Mouse (Mus musculus) forebrain, embryonic 13.5 days (tissue): ENCODE measurements around the gene Stx12. TPM values are rescaled to one million over a fixed set of nuclear protein-coding genes. Genes with fewer than 3 reads are reported as not detected.

Experiments
- ATAC-seq: fragments of 200-750 bp; cut with Nextera tagmentation; 2 replicates; pipeline ENCODE4 v1.8.0; 2017
- H3K27ac ChIP-seq: fragments of 300-500 bp; sonication (generic); 2 replicates; pipeline ENCODE4 v1.5.1; 2015; ENCODE audit warnings: inconsistent platforms, mild to moderate bottlenecking, moderate library complexity
- H3K27me3 ChIP-seq: fragments of 300-500 bp; sonication (generic); 2 replicates; pipeline ENCODE4 v1.6.1; 2015; ENCODE audit warnings: mild to moderate bottlenecking, inconsistent platforms
- H3K36me3 ChIP-seq: fragments of 300-500 bp; sonication (generic); 2 replicates; pipeline ENCODE4 v1.6.1; 2015; ENCODE audit warnings: mild to moderate bottlenecking, inconsistent platforms; ENCODE audit not compliant: poor library complexity, severe bottlenecking
- H3K4me1 ChIP-seq: fragments of 300-500 bp; sonication (generic); 2 replicates; pipeline ENCODE4 v1.6.1; 2015; ENCODE audit warnings: inconsistent platforms
- H3K4me2 ChIP-seq: fragments of 300-500 bp; sonication (generic); 2 replicates; pipeline ENCODE4 v1.6.1; 2015; ENCODE audit warnings: inconsistent platforms, mild to moderate bottlenecking, moderate library complexity
- H3K4me3 ChIP-seq: fragments of 300-500 bp; sonication (generic); 2 replicates; pipeline ENCODE4 v1.5.1; 2015; ENCODE audit warnings: mild to moderate bottlenecking, inconsistent platforms
- H3K9ac ChIP-seq: fragments of 300-500 bp; sonication (generic); 2 replicates; pipeline ENCODE4 v1.6.1; 2015; ENCODE audit warnings: mild to moderate bottlenecking, inconsistent platforms
- H3K9me3 ChIP-seq: fragments of 300-500 bp; sonication (generic); replicated peaks from 2 replicates; pipeline ENCODE4 v1.6.1; 2016; ENCODE audit warnings: inconsistent platforms
- WGBS: fragments of 180-500 bp; shearing (Covaris S2); methylation state at CpG from one replicate; pipeline ENCODE4 v1.1.7; 2015; 5-methylcytosine and 5-hydroxymethylcytosine counted together
- polyA plus RNA-seq: library from polyadenylated mRNA; unstranded; fragments of >200 nt; fragmentation: Nextera tagmentation; extraction: Ambion mirVana; gene quantifications from 2 replicates; pipeline ENCODE4 v1.2.1, GENCODE M21; 2015

The Stx12 gene
- polyA plus RNA-seq, 1 experiment from 2014 or later, result 116 TPM

DNA sequence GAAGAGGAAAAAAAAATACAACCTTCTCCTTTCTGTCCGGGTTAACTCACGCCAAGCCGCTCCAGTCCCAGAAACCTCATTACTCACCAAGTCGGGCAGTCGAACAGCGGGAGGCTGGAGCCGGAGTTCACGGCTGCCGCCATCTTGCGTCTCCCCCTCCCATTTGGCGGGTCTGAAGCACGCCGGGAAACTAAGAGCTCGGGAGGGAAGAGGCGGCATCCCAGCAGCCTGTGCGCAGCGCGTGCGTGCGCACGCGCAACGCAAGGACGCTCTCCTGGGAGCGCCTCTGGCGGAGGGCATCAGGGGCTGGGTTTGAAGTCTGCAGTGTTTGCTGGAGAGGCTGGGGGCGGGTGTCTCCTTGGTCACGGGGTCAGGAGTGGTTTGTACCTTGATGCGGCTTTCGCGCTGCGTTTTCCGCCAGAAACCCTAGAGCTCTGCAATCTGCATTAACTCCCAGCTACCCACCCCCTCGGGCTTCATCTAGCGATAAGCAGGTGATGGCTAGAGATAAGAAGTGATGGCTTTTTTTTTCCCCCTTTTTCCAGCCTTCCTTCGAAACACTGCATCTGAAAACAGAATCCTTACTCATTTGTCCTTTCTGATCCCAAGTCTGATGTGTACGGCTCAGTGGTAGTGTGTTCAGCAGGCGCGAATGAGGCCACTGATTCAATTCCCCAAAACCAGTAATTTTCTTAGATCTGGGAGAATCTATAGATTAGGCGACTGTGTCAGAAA is 41.2 kb downstream of the Stx12 start, which contains the start of gene Ppp1r8:
Gene Ppp1r8, minus strand, starts transcription at position 200 of the 735 bp plus-strand sequence.
- Histone ChIP-seq H3K27me3 (no peaks in the 10 kb centered on the region), H3K9me3 (no peaks in the 10 kb centered on the region), H3K4me1 (peaks cover 23% of the 10 kb centered on the region), H3K36me3 (peaks cover 34% of the 10 kb centered on the region), H3K9ac (peak within 1 kb of the TSS; percentile 97), H3K27ac (peak within 1 kb of the TSS; percentile 73), H3K4me3 (peak within 1 kb of the TSS; percentile 74), H3K4me2 (peak within 1 kb of the TSS; percentile 80)
- ATAC-seq, result peak; percentile 99
- 2% methylated on average over 39 of the region's 40 CpGs for WGBS

DNA sequence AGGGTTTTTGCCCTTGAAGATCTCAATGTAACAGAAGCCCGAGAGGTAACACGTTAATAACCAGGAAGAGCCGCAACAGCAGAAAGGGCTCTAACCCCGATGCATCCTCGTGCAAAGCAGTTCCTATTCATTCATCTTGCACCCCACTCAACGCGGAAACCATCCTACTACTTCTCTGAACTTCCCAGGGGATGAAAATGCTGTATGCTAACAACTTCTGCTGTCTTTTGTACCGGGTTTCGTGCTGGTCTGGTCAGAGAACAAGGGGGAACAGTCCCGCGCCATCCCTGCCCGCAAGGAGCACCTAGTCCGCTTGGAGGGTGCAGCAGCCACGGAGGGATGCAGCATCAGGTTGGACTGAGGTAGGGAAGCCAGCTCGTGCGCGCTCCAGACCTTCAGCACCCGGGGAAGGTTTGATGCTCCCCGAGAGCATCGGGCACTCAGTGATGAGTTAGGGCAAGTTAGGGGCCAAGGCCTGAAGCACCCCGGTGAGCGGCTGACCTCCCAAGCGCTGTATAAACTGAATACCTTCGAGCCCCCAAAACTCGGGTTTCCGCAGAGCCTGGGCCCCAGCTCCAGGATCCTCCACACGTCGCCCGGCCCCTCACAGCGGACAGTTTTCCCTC is 41.9 kb downstream of the Stx12 start:
- ATAC-seq, result peak; percentile 30
- WGBS, result under 1% methylated on average over 30 of the region's 30 CpGs
- H3K9ac ChIP-seq, result peak overlapping the region; percentile 97

GRCm38 (mm10) chr4:132841493-132841892 is 42.8 kb downstream of the Stx12 start:
- 86% methylated on average over 3 of the region's 3 CpGs for WGBS
- H3K27ac ChIP-seq, result 0 out of 2 replicates have a peak overlapping the region, but pooled peaks have one; percentile 73

More for the DNA sequence above, 41.9 kb downstream of the Stx12 start:
- Histone ChIP-seq H3K27me3 (no peaks in the 10 kb centered on the region), H3K9me3 (no peaks in the 10 kb centered on the region), H3K4me2 (peak overlapping the region; percentile 80), H3K4me1 (peaks cover 23% of the 10 kb centered on the region), H3K27ac (peak overlapping the region; percentile 73), H3K4me3 (peak overlapping the region; percentile 74), H3K36me3 (peaks cover 37% of the 10 kb centered on the region)

GRCm38 (mm10) chr4:132823614-132824366 is 60.5 kb downstream of the Stx12 start:
- 68% methylated on average over 8 of the region's 8 CpGs for WGBS
- H3K4me2 ChIP-seq, result no peak overlapping the region
- H3K4me3 ChIP-seq, result no peak overlapping the region
- peaks cover 49% of the 10 kb centered on the region for H3K36me3 ChIP-seq
- H3K9ac ChIP-seq, result no peak overlapping the region
- H3K27ac ChIP-seq, result no peak overlapping the region
- H3K9me3 ChIP-seq, result peaks cover 13% of the 10 kb centered on the region
- ATAC-seq, result no peak
- H3K27me3 ChIP-seq, result no peaks in the 10 kb centered on the region
- no peaks in the 10 kb centered on the region for H3K4me1 ChIP-seq

More at GRCm38 (mm10) chr4:132841493-132841892, 42.8 kb downstream of the Stx12 start:
- H3K4me3 ChIP-seq, result peak overlapping the region; percentile 74
- no peak for ATAC-seq
- H3K9me3 ChIP-seq, result no peaks in the 10 kb centered on the region
- peak overlapping the region; percentile 80 for H3K4me2 ChIP-seq
- no peaks in the 10 kb centered on the region for H3K27me3 ChIP-seq
- peaks cover 23% of the 10 kb centered on the region for H3K4me1 ChIP-seq
- H3K36me3 ChIP-seq, result peaks cover 46% of the 10 kb centered on the region
- H3K9ac ChIP-seq, result peak overlapping the region; percentile 97

GRCm38 (mm10) chr4:132818442-132818841 is 65.9 kb downstream of the Stx12 start:
- ATAC-seq, result no peak
- peaks cover 13% of the 10 kb centered on the region for H3K9me3 ChIP-seq
- H3K4me2 ChIP-seq, result no peak overlapping the region
- no peaks in the 10 kb centered on the region for H3K36me3 ChIP-seq
- WGBS, result 55% methylated on average over 2 of the region's 2 CpGs
- no peaks in the 10 kb centered on the region for H3K4me1 ChIP-seq
- no peak overlapping the region for H3K27ac ChIP-seq
- no peak overlapping the region for H3K9ac ChIP-seq
- H3K27me3 ChIP-seq, result no peaks in the 10 kb centered on the region
- no peak overlapping the region for H3K4me3 ChIP-seq

- 85% methylated on average over 2 of the region's 2 CpGs for WGBS
- no peaks in the 10 kb centered on the region for H3K36me3 ChIP-seq
- peaks cover 13% of the 10 kb centered on the region for H3K9me3 ChIP-seq
- no peaks in the 10 kb centered on the region for H3K27me3 ChIP-seq
- no peaks in the 10 kb centered on the region for H3K4me1 ChIP-seq
- no peak overlapping the region for H3K27ac ChIP-seq
- H3K4me3 ChIP-seq, result no peak overlapping the region
- ATAC-seq, result no peak
- no peak overlapping the region for H3K4me2 ChIP-seq
- no peak overlapping the region for H3K9ac ChIP-seq
These were observed 67.5 kb downstream of the Stx12 start for GRCm38 (mm10) chr4:132816855-132817254.

- 84% methylated on average over 7 of the region's 7 CpGs for WGBS
These were observed 67.9 kb downstream of the Stx12 start for GRCm38 (mm10) chr4:132816404-132816803.

DNA sequence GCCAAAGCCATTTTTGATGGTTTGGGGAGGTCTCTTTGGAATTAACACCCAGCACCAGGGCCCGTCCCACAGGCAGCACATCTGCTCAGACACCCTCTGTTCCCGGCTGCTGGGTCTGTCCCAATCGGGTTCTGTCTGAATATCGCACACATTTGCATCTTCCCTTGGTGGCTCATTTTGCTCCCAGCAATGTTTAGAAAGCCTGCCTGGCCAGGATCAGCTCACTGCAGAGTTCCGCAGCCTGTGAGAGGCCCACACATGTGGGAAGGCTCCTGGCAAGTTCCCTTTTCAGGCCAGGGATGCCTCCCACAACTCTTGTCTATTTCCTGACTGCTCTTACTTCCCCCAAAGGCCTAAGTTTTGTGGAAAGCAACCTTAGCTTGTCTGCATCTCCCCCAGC is 74.7 kb downstream of the Stx12 start:
- peaks cover 6% of the 10 kb centered on the region for H3K9me3 ChIP-seq
- H3K4me3 ChIP-seq, result no peak overlapping the region
- H3K27me3 ChIP-seq, result no peaks in the 10 kb centered on the region
- no peak for ATAC-seq
- no peak overlapping the region for H3K27ac ChIP-seq
- no peak overlapping the region for H3K9ac ChIP-seq
- 95% methylated on average over 5 of the region's 5 CpGs for WGBS
- H3K36me3 ChIP-seq, result no peaks in the 10 kb centered on the region
- no peak overlapping the region for H3K4me2 ChIP-seq
- H3K4me1 ChIP-seq, result no peaks in the 10 kb centered on the region

More at GRCm38 (mm10) chr4:132816404-132816803, 67.9 kb downstream of the Stx12 start:
- Histone ChIP-seq H3K9ac (no peak overlapping the region), H3K4me2 (no peak overlapping the region), H3K4me3 (no peak overlapping the region), H3K36me3 (no peaks in the 10 kb centered on the region), H3K27me3 (no peaks in the 10 kb centered on the region), H3K27ac (no peak overlapping the region), H3K9me3 (peaks cover 13% of the 10 kb centered on the region), H3K4me1 (no peaks in the 10 kb centered on the region)
- no peak for ATAC-seq

DNA sequence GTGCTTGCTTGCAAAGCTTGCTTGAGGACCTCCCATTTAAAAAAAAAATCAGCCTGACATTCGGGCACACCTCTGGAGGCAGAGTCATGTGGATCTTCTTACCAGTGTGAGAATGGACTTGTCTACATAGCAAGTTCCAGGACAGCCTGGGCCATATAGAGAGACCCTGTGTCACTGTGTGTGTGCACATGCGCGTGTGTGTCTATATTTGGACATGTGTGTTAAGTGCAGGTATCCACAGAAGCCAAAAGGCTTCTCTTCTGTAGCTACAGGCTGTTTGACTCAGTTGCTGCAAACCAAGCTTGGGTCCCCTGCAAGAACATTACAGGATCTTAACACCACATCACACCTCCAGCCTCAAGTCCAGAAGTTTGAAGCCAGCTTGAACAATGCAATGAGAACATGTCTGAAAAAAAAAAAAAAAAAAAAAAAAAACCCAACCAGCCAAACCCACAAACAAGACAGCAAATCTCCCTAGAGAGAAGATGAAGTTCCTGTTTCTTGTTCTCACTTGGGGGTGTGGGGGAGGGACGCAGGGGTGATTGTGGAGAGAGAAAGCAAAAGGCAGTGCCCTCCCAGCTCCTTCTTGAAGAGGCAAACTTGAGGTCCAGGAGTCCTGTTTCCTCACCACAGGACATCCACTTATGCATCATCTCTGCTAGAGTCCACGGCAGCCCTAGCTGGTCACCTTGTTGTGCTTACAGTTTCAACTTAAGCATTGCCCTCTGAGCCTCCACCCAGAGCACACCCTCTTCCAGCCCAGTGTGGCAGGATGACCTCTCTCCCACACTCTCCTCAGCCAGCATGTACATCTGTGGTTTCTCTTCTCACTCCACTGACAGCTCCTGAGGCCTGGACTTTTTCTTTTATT is 76.3 kb downstream of the Stx12 start:
- ATAC-seq, result no peak
- Histone ChIP-seq H3K4me3 (no peak overlapping the region), H3K4me1 (no peaks in the 10 kb centered on the region), H3K9me3 (peaks cover 6% of the 10 kb centered on the region), H3K9ac (no peak overlapping the region), H3K36me3 (no peaks in the 10 kb centered on the region), H3K27me3 (no peaks in the 10 kb centered on the region), H3K27ac (no peak overlapping the region), H3K4me2 (no peak overlapping the region)
- 82% methylated on average over 5 of the region's 5 CpGs for WGBS

DNA sequence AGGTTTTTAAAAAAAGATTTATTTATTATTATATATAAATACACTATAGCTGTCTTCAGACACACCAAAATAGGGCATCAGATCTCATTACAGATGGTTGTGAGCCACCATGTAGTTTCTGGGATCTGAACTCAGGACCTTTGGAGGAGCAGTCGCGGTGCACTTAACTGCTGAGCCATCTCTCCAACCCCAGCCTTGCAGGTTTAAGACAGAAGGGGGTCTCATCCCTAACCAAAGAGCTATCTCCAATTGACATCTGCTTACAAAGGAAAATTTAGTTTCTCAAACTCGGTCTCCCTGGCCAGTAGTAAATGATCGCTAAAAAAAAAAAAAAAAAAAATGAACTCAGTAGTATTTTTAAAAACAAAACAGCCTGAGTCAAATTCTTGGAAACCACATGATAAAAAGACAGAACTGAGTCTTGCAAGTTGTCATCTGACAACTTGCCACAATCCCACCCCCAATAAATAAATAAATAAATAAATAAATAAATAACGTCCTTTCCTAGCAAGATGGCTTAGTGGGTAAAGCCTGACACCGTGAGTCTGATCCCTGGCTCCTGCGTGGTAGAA is 77.6 kb downstream of the Stx12 start:
- Histone ChIP-seq H3K27me3 (no peaks in the 10 kb centered on the region), H3K36me3 (no peaks in the 10 kb centered on the region), H3K4me3 (no peak overlapping the region), H3K9ac (no peak overlapping the region), H3K4me1 (no peaks in the 10 kb centered on the region), H3K27ac (no peak overlapping the region), H3K9me3 (peaks cover 6% of the 10 kb centered on the region), H3K4me2 (no peak overlapping the region)
- WGBS, result 93% methylated on average over 7 of the region's 7 CpGs
- no peak for ATAC-seq

GRCm38 (mm10) chr4:132805599-132806197 is 78.6 kb downstream of the Stx12 start:
- WGBS, result 90% methylated on average over 12 of the region's 12 CpGs
- no peak for ATAC-seq

More at GRCm38 (mm10) chr4:132805599-132806197, 78.6 kb downstream of the Stx12 start:
- Histone ChIP-seq H3K4me1 (no peaks in the 10 kb centered on the region), H3K27me3 (no peaks in the 10 kb centered on the region), H3K4me2 (no peak overlapping the region), H3K9ac (no peak overlapping the region), H3K9me3 (peaks cover 3% of the 10 kb centered on the region), H3K36me3 (no peaks in the 10 kb centered on the region), H3K4me3 (no peak overlapping the region), H3K27ac (no peak overlapping the region)
